Mouse (Mus musculus) layer of hippocampus, adult 9-10 months (tissue): Measurements from ENCODE around the gene Pla2g5.
"Not testable (repeated sequence)": the region's sequence is repeated elsewhere in the genome, so short reads cannot be mapped to it uniquely, and the experiment has no call there.

Experiments
- DNase-seq: peaks from one replicate; pipeline ENCODE4 v3.0.0; 2022; ENCODE audit warnings: low spot score

Gene Pla2g5

GRCm38 (mm10) chr4:138857576-138857975 lies 5.7 kb downstream of the Pla2g5 start:
- no peak for DNase-seq

GRCm38 (mm10) chr4:138856491-138856890 lies 6.8 kb downstream of the Pla2g5 start:
- peak; percentile 59 for DNase-seq

GRCm38 (mm10) chr4:138855092-138855632 lies 8.1 kb downstream of the Pla2g5 start:
- no peak for DNase-seq

GRCm38 (mm10) chr4:138852961-138853360 lies 10.3 kb downstream of the Pla2g5 start:
- DNase-seq = no peak

- peak; percentile 47 for DNase-seq
Measured at GRCm38 (mm10) chr4:138851463-138851862, 11.8 kb downstream of the Pla2g5 start.

- peak; percentile 70 for DNase-seq
Measured at GRCm38 (mm10) chr4:138841386-138841785, 21.9 kb downstream of the Pla2g5 start.

GRCm38 (mm10) chr4:138840726-138841125 lies 22.6 kb downstream of the Pla2g5 start:
- no peak for DNase-seq

- DNase-seq = no peak
Measured at GRCm38 (mm10) chr4:138839806-138840205, 23.5 kb downstream of the Pla2g5 start.

- no peak for DNase-seq
Measured at GRCm38 (mm10) chr4:138827147-138827546, 36.1 kb downstream of the Pla2g5 start.

GRCm38 (mm10) chr4:138825751-138826567 lies 37.3 kb downstream of the Pla2g5 start:
- no peak for DNase-seq

GRCm38 (mm10) chr4:138824660-138825059 lies 38.6 kb downstream of the Pla2g5 start:
- no peak for DNase-seq

- DNase-seq = not testable (repeated sequence)
Measured at GRCm38 (mm10) chr4:138824161-138824560, 39.1 kb downstream of the Pla2g5 start.

- DNase-seq = no peak
Measured at GRCm38 (mm10) chr4:138821036-138821435, 42.2 kb downstream of the Pla2g5 start.

GRCm38 (mm10) chr4:138819101-138819500 lies 44.2 kb downstream of the Pla2g5 start:
- no peak for DNase-seq

- no peak for DNase-seq
Measured at GRCm38 (mm10) chr4:138817736-138818135, 45.5 kb downstream of the Pla2g5 start.

GRCm38 (mm10) chr4:138816166-138816565 lies 47.1 kb downstream of the Pla2g5 start:
- DNase-seq = no peak

- no peak for DNase-seq
Measured at GRCm38 (mm10) chr4:138806920-138807541, 56.3 kb downstream of the Pla2g5 start.

GRCm38 (mm10) chr4:138806160-138806559 lies 57.1 kb downstream of the Pla2g5 start:
- no peak for DNase-seq

- no peak for DNase-seq
Measured at GRCm38 (mm10) chr4:138805248-138805647, 58.0 kb downstream of the Pla2g5 start.

- DNase-seq = no peak
Measured at GRCm38 (mm10) chr4:138802917-138803316, 60.4 kb downstream of the Pla2g5 start.

- no peak for DNase-seq
Measured at GRCm38 (mm10) chr4:138801631-138802030, 61.7 kb downstream of the Pla2g5 start.

GRCm38 (mm10) chr4:138800134-138800744 lies 63.0 kb downstream of the Pla2g5 start:
- no peak for DNase-seq

- DNase-seq = no peak
Measured at GRCm38 (mm10) chr4:138797217-138797570, 66.1 kb downstream of the Pla2g5 start.
